Mouse (Mus musculus) leukemia stem cell, adult 10-12 weeks (primary cell): ENCODE results near the gene Gm15557. TPM values are rescaled to one million over a fixed set of nuclear protein-coding genes. Genes with fewer than 3 reads are reported as not detected.

ENCODE experiments used
- polyA plus RNA-seq: library from polyadenylated mRNA; stranded (reverse); fragments of >175 nt; gene quantifications from 2 replicates; pipeline ENCODE4 v1.2.3, GENCODE M21; 2012; ENCODE audit warnings: low replicate concordance

The Gm15557 gene
- 0.25 TPM in 1 of 2 replicates, not detected in the other for polyA plus RNA-seq

DNA sequence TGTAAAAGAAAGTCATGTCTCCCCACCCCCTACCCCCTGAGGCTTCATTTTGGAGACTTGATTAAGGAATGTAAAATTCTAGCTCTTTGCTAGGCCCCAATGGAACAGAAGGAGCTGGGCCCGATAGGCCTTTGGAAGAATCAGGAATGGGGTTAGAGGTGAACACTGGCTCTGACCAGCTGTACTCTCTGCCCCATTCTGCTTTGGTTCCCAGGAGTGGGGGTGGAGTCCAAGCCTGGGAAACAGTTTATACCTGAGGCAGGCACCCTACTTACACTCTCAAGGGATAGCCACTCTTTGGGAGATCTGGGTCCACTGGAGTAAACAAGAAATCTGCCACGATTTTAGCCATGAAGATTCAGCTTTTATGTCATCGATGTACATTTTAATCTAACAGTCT, at the start of gene Gm15557:
Gm15557 (plus strand) TSS at position 48 of the 400 bp plus-strand sequence.

DNA sequence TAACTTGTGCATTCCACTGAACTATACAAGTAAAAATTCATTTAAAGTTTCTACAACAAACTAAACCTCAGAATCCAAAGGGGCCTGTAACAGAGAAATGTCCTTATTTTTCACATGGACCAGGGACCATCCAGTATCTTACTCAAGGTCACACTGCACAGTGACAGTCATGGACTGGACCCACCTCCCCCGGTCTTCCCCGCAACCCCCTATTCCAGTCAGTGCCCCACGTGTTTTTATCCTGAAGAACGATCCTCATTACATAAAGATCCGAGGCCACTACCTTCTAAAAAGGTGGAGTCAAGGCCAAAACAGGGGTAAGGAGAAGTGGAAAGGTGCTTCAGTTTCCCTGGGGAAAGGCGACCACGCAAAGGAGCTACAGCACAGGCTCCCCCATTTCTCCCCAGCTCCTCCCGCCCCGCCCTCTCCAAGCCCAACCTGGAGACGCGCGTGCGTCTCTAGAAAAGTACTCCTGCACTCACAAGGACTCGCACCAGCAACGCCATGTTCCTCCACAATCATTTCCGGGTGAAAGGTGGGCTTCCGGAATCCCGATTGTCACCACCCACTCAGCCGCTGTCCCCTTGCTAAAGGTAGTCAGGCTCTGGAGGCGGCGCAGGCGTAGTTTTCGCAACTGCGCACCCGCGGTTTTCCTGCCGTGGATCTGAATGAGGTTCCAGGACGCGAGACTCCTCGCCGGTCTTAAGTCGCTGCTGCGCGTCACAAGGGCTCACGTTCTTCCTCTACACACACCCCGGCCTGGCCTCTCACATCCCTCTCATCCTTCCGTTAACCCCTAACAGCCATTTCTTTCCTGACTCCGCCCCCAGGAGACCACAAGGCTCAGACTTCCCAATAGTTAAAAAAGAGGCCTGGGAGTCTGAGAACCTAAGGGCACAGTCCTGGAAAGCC, 10.7 kb upstream of the Gm15557 start, which contains the start of gene Uqcc1:
Uqcc1 (minus strand) TSS at position 780 of the 912 bp plus-strand sequence.

DNA sequence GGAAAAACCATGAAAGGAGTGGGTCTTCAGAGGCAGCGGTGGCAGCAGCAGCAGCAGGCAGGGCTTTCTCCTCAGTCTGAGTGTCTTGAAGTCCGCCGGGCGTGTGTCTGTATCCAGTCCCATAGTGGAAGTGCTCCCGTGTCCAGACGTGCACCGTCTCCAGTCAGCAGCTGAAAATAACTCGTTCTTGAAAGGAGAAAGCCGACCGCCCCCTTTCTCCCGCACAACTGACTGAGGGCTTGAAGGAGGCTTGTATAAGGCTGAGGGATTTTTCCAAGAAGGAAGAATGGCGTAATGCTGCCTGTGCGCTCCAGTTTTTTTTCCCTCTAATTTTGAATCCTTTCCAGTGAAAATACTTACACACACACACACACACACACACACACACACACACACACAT, 4.6 kb downstream of the Gm15557 start, which contains the start of gene Gdf5:
Gdf5 (minus strand) TSS at position 244 of the 400 bp plus-strand sequence.

DNA sequence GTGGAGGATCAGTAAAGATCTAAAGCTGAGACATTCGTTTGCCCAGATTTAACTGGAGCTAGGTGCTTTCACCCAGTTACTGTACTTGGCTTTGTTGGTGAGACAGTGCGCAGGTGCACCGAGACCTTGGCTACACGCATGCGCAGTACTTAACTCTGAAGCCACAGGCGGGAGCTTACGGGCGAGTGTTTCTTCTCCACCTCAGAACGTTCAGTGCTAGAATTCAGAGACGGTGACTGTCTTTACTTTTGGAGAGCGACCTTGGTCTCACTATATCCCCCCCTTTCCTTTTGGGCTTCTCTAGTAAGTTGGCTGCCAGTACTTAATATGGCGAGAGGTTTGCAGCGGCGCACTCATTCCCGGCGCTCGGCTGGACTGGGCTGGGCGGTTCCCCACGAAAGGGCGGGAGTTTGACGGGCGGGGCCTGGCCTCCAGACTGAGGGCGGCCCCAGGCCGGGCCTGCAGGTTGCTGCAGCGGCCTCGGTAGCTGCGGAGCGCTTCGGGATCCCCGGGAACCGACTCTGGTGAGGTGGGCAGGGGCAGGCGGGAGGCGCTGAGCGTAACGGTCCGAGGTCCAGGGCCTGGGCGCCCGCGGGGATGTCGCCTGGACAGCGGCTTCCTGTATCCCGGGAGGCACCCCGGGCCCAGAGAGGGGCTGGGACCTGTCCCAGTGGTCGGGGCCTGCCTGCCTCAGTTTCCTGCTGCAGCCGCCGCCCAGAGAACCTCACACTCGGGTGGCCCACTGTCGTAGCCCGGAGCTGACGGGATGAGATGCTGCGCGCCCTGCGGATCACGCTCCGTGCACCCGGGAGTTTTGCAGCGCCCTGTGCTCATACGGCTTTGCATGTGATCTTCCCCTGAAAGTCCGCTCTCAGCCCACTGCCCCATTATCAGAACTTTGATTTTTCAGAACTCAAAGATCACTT, 15.9 kb downstream of the Gm15557 start, which contains the start of gene Cep250:
Cep250 (plus strand) TSS at position 325 of the 926 bp plus-strand sequence.

Other genes starting within 250 kb of the Gm15557 start
- 79.6 and 93.0 TPM in 2 replicates for gene Trpc4ap, start 248.3 kb upstream of the Gm15557 start, polyA plus RNA-seq
- gene Edem2, start 211.3 kb upstream of the Gm15557 start, polyA plus RNA-seq = 52.9 and 96.9 TPM in 2 replicates
- not detected in 2 replicates for gene Gm17581, start 204.9 kb upstream of the Gm15557 start, polyA plus RNA-seq
- gene Procr, start 189.6 kb upstream of the Gm15557 start, polyA plus RNA-seq = 0.71 and 3.0 TPM in 2 replicates
- not detected in 2 replicates for gene Mmp24, start 165.4 kb upstream of the Gm15557 start, polyA plus RNA-seq
- 34.6 and 39.0 TPM in 2 replicates for gene BC029722, start 121.3 kb upstream of the Gm15557 start, polyA plus RNA-seq
- 525 and 574 TPM in 2 replicates for gene Eif6, start 113.8 kb upstream of the Gm15557 start, polyA plus RNA-seq
- gene Fam83c, start 105.9 kb upstream of the Gm15557 start, polyA plus RNA-seq = not detected in 2 replicates
- gene Uqcc1, start 10.4 kb upstream of the Gm15557 start, polyA plus RNA-seq = 1.9 and 2.0 TPM in 2 replicates
- gene Gdf5, start 4.6 kb downstream of the Gm15557 start, polyA plus RNA-seq = 0.31 and 0.70 TPM in 2 replicates
- 13.3 and 14.7 TPM in 2 replicates for gene Cep250, start 15.7 kb downstream of the Gm15557 start, polyA plus RNA-seq
- gene 6430550D23Rik, start 67.2 kb downstream of the Gm15557 start, polyA plus RNA-seq = 0.34 and 0.60 TPM in 2 replicates
- gene Ergic3, start 67.3 kb downstream of the Gm15557 start, polyA plus RNA-seq = 23.3 and 34.1 TPM in 2 replicates
- gene Fer1l4, start 112.2 kb downstream of the Gm15557 start, polyA plus RNA-seq = 0.24 and 0.41 TPM in 2 replicates
- 3.1 and 3.3 TPM in 2 replicates for gene Spag4, start 124.4 kb downstream of the Gm15557 start, polyA plus RNA-seq
- 16.5 and 29.2 TPM in 2 replicates for gene Cpne1, start 171.2 kb downstream of the Gm15557 start, polyA plus RNA-seq
- gene Rbm12, start 171.2 kb downstream of the Gm15557 start, polyA plus RNA-seq = 6.2 and 8.1 TPM in 2 replicates
- 0.68 TPM in 1 of 2 replicates, not detected in the other for gene Gm28036, start 186.4 kb downstream of the Gm15557 start, polyA plus RNA-seq
- 105 and 200 TPM in 2 replicates for gene Romo1, start 203.3 kb downstream of the Gm15557 start, polyA plus RNA-seq
- gene Nfs1, start 203.5 kb downstream of the Gm15557 start, polyA plus RNA-seq = 36.7 and 38.3 TPM in 2 replicates
- 221 and 282 TPM in 2 replicates for gene Rbm39, start 239.5 kb downstream of the Gm15557 start, polyA plus RNA-seq